Mouse (Mus musculus): Measurements from ENCODE around the gene Soga1.

Gene Soga1

DNA sequence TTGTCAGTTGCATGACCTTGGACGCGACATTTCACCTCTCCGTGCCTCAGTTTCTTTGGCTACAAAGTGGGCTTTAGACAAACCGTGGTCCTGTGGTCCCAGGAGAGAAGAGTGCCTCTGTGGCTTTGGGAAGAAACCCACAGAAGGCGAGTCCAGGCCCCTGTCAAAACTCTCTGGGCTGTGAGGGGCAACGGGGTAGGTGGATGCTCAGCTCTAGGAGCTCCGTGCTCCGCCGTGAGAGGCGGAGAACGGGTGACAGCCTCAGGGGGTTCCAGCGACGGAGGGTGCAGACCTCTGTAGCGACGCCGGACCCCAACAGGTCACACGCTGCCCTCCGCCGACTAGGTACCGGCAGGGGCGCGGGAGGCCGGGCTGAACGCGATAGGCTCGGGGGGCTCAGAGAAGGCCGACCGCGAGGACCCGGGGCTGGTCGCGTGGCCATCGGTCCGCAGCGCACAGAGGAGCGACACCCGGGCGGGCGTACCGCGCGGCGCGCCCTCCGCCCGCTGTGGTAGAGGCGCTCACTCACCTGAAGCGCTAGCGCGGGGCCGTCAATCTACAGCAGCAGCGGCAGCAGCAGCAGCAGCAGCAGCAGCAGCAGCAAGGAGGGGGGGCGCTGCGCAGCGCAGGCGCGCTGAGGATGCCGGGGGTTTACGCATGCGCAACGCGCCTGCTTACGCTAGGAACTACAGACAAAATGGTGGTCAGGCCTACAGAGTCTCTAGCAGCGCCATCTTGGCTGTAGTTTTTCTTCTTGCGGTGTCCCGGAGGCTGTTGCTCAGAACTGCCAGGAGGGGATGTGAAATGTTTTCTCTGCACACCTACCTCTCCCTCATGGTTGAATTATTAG, 87.4 kb downstream of the Soga1 start, which contains the start of gene Ndrg3:
Ndrg3 (minus strand) TSS at position 587 of the 850 bp plus-strand sequence.
- intact Hi-C loops (cut with DNase I) = loop anchor here (10.0 kb wide), 1 partner anchor 87 kb away; no protein-coding TSS in a partner anchor

GRCm38 (mm10) chr2:156990727-156991431, 88.2 kb downstream of the Soga1 start:
- intact Hi-C loops (cut with DNase I) = loop anchor here (10.0 kb wide), 1 partner anchor 86 kb away; no protein-coding TSS in a partner anchor

DNA sequence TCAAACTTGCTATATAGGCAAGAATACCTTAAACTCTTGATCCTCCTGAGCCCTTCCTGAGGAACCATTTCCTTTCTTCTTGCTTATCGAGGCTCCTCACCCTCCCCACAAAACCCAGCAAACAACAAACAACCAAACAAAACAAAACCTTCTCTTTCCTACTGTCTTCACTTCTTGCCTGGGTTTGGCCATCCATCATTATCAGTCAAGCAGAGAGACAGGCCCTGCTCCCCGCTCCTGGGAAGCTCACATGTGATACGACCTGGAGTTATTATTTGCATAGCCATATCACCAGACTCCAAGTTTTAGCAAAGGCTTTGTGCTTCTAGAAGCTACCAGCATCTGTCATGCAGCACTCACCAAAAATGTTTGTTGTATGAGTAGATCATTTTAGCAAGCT, 91.7 kb downstream of the Soga1 start:
- intact Hi-C loops (cut with DNase I) = no loop called here

DNA sequence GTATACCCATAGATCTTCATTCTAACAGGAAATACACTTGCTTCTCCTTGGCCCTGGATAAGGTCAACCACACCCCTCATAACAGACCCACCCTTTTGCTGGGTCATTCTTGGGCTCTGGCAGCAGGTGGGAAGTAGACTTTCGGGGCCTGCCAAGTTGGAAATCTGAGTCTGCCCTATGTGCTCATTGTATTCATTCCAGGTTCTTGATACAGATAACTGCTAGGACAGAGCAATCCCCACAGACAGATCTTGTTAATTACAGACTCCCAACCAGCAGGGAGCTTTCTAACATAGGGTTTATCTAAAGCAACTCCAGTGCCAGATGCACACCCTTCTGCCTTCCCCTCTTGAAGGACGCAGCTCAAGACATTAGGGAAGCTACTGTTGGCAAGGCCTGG, 96.2 kb downstream of the Soga1 start:
- intact Hi-C loops (cut with DNase I) = no loop called here

GRCm38 (mm10) chr2:156981291-156981690, 97.8 kb downstream of the Soga1 start:
- intact Hi-C loops (cut with DNase I) = no loop called here

- intact Hi-C loops (cut with DNase I) = no loop called here
Observed at GRCm38 (mm10) chr2:156980059-156980458, 99.0 kb downstream of the Soga1 start.

DNA sequence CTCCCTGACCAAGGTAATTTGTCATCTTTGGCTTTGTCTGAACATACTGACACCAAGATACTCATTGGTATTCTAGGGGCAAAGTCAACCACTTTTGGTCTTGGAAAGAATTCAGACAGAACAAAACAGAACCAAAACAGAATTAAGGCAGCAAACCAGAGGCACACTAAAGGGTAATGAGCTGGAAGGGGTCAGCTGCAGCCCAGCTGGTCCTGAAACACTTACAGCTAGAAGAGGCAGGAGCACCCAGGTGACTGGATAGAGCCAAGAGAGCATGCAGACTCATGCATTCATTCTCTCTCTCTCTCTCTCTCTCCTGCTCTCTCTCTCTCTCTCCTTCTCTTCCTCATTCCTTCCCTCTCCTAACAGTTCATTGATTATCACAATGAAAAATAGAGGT, 102.3 kb downstream of the Soga1 start:
- intact Hi-C loops (cut with DNase I) = no loop called here

DNA sequence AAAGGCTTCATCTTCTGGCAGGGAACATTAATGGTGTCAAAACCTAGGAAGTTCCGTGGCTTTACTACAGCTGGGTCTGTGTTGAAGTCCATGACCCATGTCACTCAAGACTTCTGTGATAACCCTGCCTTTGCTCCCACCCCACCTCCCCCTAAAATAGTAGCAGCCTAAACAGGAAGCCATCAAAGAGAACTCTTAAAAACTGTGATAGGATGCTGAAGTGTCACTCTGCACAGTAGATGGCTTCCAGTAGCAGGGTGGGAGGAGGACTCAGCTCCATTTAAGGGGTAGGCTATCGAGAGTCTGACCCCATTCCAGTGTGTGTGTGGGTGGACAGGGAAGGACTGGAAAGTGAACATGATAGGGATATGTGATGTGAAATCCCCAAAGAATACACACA, 104.1 kb downstream of the Soga1 start:
- intact Hi-C loops (cut with DNase I) = no loop called here

- intact Hi-C loops (cut with DNase I) = no loop called here
Observed at GRCm38 (mm10) chr2:156973316-156974100, 105.5 kb downstream of the Soga1 start.

- intact Hi-C loops (cut with DNase I) = no loop called here
Observed at GRCm38 (mm10) chr2:156970253-156970652, 108.8 kb downstream of the Soga1 start.

- intact Hi-C loops (cut with DNase I) = no loop called here
Observed at GRCm38 (mm10) chr2:156968501-156968900, 110.6 kb downstream of the Soga1 start.

- intact Hi-C loops (cut with DNase I) = no loop called here
Observed at GRCm38 (mm10) chr2:156967388-156967787, 111.7 kb downstream of the Soga1 start.
